Mouse (Mus musculus) bone marrow, adult 2 months (tissue): ENCODE measurements at regions not wholly inside any gene's neighbourhood (a gene's known extent, or its start where the extent isn't known, plus 50 kb on each side); places are given as distances from the start of the nearest gene placed in this dataset.

Experiments
- CTCF ChIP-seq: fragments of 200-500 bp; IDR thresholded peaks from 2 replicates; pipeline ENCODE4 v1.5.1; 2011; ENCODE audit warnings: low read length, control low read depth; ENCODE audit not compliant: control insufficient read depth, insufficient read depth
- POLR2A ChIP-seq: fragments of 200-500 bp; IDR thresholded peaks from 2 replicates; pipeline ENCODE4 v1.6.1; 2011; ENCODE audit warnings: low read depth, mild to moderate bottlenecking, control low read depth, low read length, borderline replicate concordance; ENCODE audit not compliant: control insufficient read depth

DNA sequence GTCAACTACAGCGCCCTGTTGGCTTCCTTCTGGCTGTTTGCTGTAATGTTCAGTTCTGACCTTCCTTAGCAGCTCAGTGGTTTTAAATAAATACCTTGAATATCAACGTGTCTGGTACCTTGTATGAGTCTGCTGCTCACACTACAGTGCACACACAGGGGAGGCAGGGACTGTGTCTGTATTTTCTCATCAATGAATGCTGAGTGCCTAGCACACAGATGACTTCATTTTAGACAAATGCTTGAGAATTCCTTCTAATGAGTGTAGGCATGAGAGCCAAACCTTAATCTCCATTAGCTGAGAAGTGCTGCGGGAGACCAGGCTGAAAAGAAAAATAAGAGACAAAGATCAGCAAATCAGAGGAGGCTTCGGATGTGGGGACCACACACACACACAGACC lies 162.0 kb upstream of the Hmga2 start:
- TF ChIP-seq CTCF (no peak), POLR2A (no peak)
